Comparison of ENCODE assay signal across 15 mouse cellular contexts in the genomic region with DNA sequence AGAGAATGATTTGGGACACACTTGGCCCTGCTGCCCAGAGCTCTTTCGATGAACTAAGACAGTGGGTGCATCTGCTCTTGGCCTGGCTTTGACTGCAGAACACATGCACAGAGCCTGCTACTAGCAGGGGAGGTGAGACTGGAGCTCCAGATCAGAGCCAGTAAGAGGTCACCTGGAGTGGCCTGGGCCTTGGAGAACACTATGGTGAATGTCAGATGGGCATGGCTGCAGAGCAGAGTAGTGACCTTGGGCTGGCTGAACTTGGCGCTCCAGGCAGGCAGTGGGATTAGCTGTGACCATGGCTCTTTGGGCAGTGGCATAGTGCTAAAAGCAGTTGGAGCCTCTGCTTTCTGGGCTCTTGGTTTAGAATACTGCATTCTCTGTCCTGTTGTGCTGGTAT.
DNase-seq lines count a peak whose midpoint lies in the region; ATAC-seq and TF ChIP-seq lines count a peak whose summit lies in the region.
"Had no signal": no experiment of that assay in that cellular context is flagged by ENCODE, and none has a peak within 500 bp of the region (broad histone marks: within the 10 kb centered on the region; RNA-seq: fewer than 3 reads in every experiment).

No protein-coding gene starts in this region.

- H3K4me3 ChIP-seq in embryonic facial prominence, embryonic 13.5 days = no peak overlapping the region
- H3K4me3 ChIP-seq in embryonic facial prominence, embryonic 10.5 days = no peak overlapping the region
- no peak overlapping the region for H3K4me3 ChIP-seq in kidney, adult 2 months (ENCODE audit: insufficient read depth, low read depth, low read length)
- no peak overlapping the region for H3K4me3 ChIP-seq in kidney, embryonic 15.5 days (replicated peaks)
- H3K4me3 ChIP-seq in heart, embryonic 16.5 days (ENCODE audit: low read length) = no peak overlapping the region
- no peak overlapping the region for H3K4me3 ChIP-seq in intestine, postnatal 0 days (ENCODE audit: low read depth, low read length)
- H3K4me3 ChIP-seq: embryonic facial prominence, embryonic 15.5 days; forebrain, embryonic 13.5 days; myocyte had no signal

- H3K27ac ChIP-seq in embryonic facial prominence, embryonic 13.5 days = no peak overlapping the region
- H3K27ac ChIP-seq in embryonic facial prominence, embryonic 10.5 days (replicated peaks) = no peak overlapping the region
- H3K27ac ChIP-seq in kidney, adult 2 months (ENCODE audit: insufficient read depth, low read depth, low read length) = no peak overlapping the region
- no peak overlapping the region for H3K27ac ChIP-seq in kidney, embryonic 15.5 days
- H3K27ac ChIP-seq in heart, embryonic 16.5 days (ENCODE audit: low read length) = peak overlapping the region; percentile 38; the same call in 1 of the 2 replicates
- H3K27ac ChIP-seq in intestine, postnatal 0 days (ENCODE audit: low read depth, low read length) = no peak overlapping the region
- H3K27ac ChIP-seq: embryonic facial prominence, embryonic 15.5 days; forebrain, embryonic 13.5 days; kidney, postnatal 0 days; liver, embryonic 14.5 days had no signal

- no peaks in the 10 kb centered on the region for H3K27me3 ChIP-seq in embryonic facial prominence, embryonic 13.5 days
- no peaks in the 10 kb centered on the region for H3K27me3 ChIP-seq in embryonic facial prominence, embryonic 10.5 days (replicated peaks; ENCODE audit: low read depth, poor library complexity, severe bottlenecking)
- H3K27me3 ChIP-seq in kidney, adult 2 months (replicated peaks; ENCODE audit: control insufficient read depth, insufficient read depth, low read length) = no peaks in the 10 kb centered on the region
- no peaks in the 10 kb centered on the region for H3K27me3 ChIP-seq in kidney, embryonic 15.5 days
- no peaks in the 10 kb centered on the region for H3K27me3 ChIP-seq in heart, embryonic 16.5 days (ENCODE audit: control insufficient read depth, insufficient read depth, low read length)
- H3K27me3 ChIP-seq in intestine, postnatal 0 days (replicated peaks; ENCODE audit: control insufficient read depth, insufficient read depth, low read length) = no peaks in the 10 kb centered on the region
- H3K27me3 ChIP-seq: embryonic facial prominence, embryonic 15.5 days; forebrain, embryonic 13.5 days had no signal

- WGBS in embryonic facial prominence, embryonic 13.5 days = 89% methylated on average over 2 of the region's 2 CpGs
- 93% methylated on average over 2 of the region's 2 CpGs for WGBS in embryonic facial prominence, embryonic 10.5 days
- 84% methylated on average over 2 of the region's 2 CpGs for WGBS in kidney, adult 2 months
- 91% methylated on average over 2 of the region's 2 CpGs for WGBS in kidney, embryonic 15.5 days
- 74% methylated on average over 2 of the region's 2 CpGs for WGBS in heart, embryonic 16.5 days
- WGBS in intestine, postnatal 0 days = 89% methylated on average over 2 of the region's 2 CpGs

- H3K9me3 ChIP-seq in embryonic facial prominence, embryonic 13.5 days = no peaks in the 10 kb centered on the region
- no peaks in the 10 kb centered on the region for H3K9me3 ChIP-seq in embryonic facial prominence, embryonic 10.5 days
- H3K9me3 ChIP-seq in kidney, embryonic 15.5 days (replicated peaks) = no peaks in the 10 kb centered on the region
- no peaks in the 10 kb centered on the region for H3K9me3 ChIP-seq in heart, embryonic 16.5 days (replicated peaks; ENCODE audit: control insufficient read depth, low read length)
- H3K9me3 ChIP-seq in intestine, postnatal 0 days (ENCODE audit: control insufficient read depth) = no peaks in the 10 kb centered on the region
- H3K9me3 ChIP-seq: embryonic facial prominence, embryonic 15.5 days; forebrain, embryonic 13.5 days had no signal

- no peak for TF ChIP-seq POLR2A in kidney, adult 2 months (IDR thresholded peaks at IDR 0.05; ENCODE audit: low read depth, low read length)

- H3K4me2 ChIP-seq in embryonic facial prominence, embryonic 13.5 days = no peak overlapping the region
- no peak overlapping the region for H3K4me2 ChIP-seq in kidney, embryonic 15.5 days
- no peak overlapping the region for H3K4me2 ChIP-seq in heart, embryonic 16.5 days (ENCODE audit: low read depth, low read length)
- no peak overlapping the region for H3K4me2 ChIP-seq in intestine, postnatal 0 days (replicated peaks; ENCODE audit: low read depth)
- H3K4me2 ChIP-seq: embryonic facial prominence, embryonic 15.5 days; forebrain, embryonic 13.5 days; midbrain, embryonic 11.5 days had no signal

- H3K4me1 ChIP-seq in embryonic facial prominence, embryonic 13.5 days = peaks cover 37% of the 10 kb centered on the region
- H3K4me1 ChIP-seq in embryonic facial prominence, embryonic 10.5 days = peaks cover 47% of the 10 kb centered on the region
- H3K4me1 ChIP-seq in kidney, adult 2 months (ENCODE audit: control insufficient read depth, insufficient read depth, low read length) = peaks cover 16% of the 10 kb centered on the region
- H3K4me1 ChIP-seq in kidney, embryonic 15.5 days = peaks cover 45% of the 10 kb centered on the region
- H3K4me1 ChIP-seq in heart, embryonic 16.5 days (ENCODE audit: control insufficient read depth, insufficient read depth, low read length) = peaks cover 24% of the 10 kb centered on the region
- no peaks in the 10 kb centered on the region for H3K4me1 ChIP-seq in intestine, postnatal 0 days (replicated peaks; ENCODE audit: control insufficient read depth, insufficient read depth, low read length)

- 0 out of 2 replicates have a peak overlapping the region, but pooled peaks have one; percentile 16 for H3K9ac ChIP-seq in embryonic facial prominence, embryonic 13.5 days
- H3K9ac ChIP-seq in kidney, embryonic 15.5 days = no peak overlapping the region
- H3K9ac ChIP-seq in heart, embryonic 16.5 days (ENCODE audit: low read length) = 0 out of 2 replicates have a peak overlapping the region, but pooled peaks have one; percentile 5
- H3K9ac ChIP-seq in intestine, postnatal 0 days (ENCODE audit: low read depth, low read length) = no peak overlapping the region
- H3K9ac ChIP-seq: embryonic facial prominence, embryonic 15.5 days; forebrain, embryonic 13.5 days; liver, embryonic 14.5 days had no signal

- no peaks in the 10 kb centered on the region for H3K36me3 ChIP-seq in embryonic facial prominence, embryonic 13.5 days
- peaks cover 9% of the 10 kb centered on the region; the same call in 1 of the 2 replicates for H3K36me3 ChIP-seq in embryonic facial prominence, embryonic 10.5 days (replicated peaks)
- no peaks in the 10 kb centered on the region for H3K36me3 ChIP-seq in kidney, adult 2 months (ENCODE audit: control insufficient read depth, insufficient read depth, low read length)
- no peaks in the 10 kb centered on the region for H3K36me3 ChIP-seq in kidney, embryonic 15.5 days
- no peaks in the 10 kb centered on the region for H3K36me3 ChIP-seq in heart, embryonic 16.5 days (ENCODE audit: control insufficient read depth, insufficient read depth)
- H3K36me3 ChIP-seq in intestine, postnatal 0 days (ENCODE audit: control insufficient read depth, insufficient read depth) = no peaks in the 10 kb centered on the region
- H3K36me3 ChIP-seq: embryonic facial prominence, embryonic 15.5 days had no signal

- TF ChIP-seq CTCF in kidney, adult 2 months (conservative IDR thresholded peaks at IDR 0.05; ENCODE audit: insufficient read depth, insufficient read length, low read depth, low read length) = no peak
- no peak for TF ChIP-seq CTCF in intestine, postnatal 0 days (IDR thresholded peaks at IDR 0.05; ENCODE audit: low read depth)

- no peak for DNase-seq in embryonic facial prominence, embryonic 10.5 days (ENCODE audit: low spot score)
- DNase-seq in kidney, adult 2 months = peak; percentile 15
- peak; percentile 71 for DNase-seq in adrenal gland, adult 8-10 months
- no peak for DNase-seq in cerebellum, postnatal 4 days (ENCODE audit: low spot score in 2 of 2)

- ATAC-seq in embryonic facial prominence, embryonic 13.5 days (ENCODE audit: insufficient number of reproducible peaks, insufficient read depth, low FRiP score, low TSS enrichment, low read depth) = no peak
- ATAC-seq in kidney, embryonic 15.5 days (replicated peaks; ENCODE audit: low FRiP score) = no peak
- 0 out of 2 replicates have a peak, but pooled peaks have one; percentile 46 for ATAC-seq in heart, embryonic 16.5 days (replicated peaks; ENCODE audit: extremely low read depth, insufficient read depth, low FRiP score)
- ATAC-seq in intestine, postnatal 0 days = no peak
- ATAC-seq: forebrain, embryonic 13.5 days; hindbrain, embryonic 16.5 days had no signal

Comparison
In these comparisons a context has a peak if more than half of its experiments do, and no peak if none do; other contexts are left out.
1. H3K9ac ChIP-seq: peak in embryonic facial prominence, embryonic 13.5 days (single experiment) and heart, embryonic 16.5 days (single experiment); none in kidney, embryonic 15.5 days (single experiment) and intestine, postnatal 0 days (single experiment).
2. DNase-seq: peak in kidney, adult 2 months (single experiment) and adrenal gland, adult 8-10 months (single experiment); none in embryonic facial prominence, embryonic 10.5 days (single experiment) and cerebellum, postnatal 4 days (0 of 2).